Mouse (Mus musculus): ENCODE measurements around the gene Gba. TPM values are rescaled to one million over a fixed set of nuclear protein-coding genes. Genes with fewer than 3 reads are reported as not detected.

Gba gene
- polyA plus RNA-seq, 1 experiment from 2014 or later = 49.0 TPM

DNA sequence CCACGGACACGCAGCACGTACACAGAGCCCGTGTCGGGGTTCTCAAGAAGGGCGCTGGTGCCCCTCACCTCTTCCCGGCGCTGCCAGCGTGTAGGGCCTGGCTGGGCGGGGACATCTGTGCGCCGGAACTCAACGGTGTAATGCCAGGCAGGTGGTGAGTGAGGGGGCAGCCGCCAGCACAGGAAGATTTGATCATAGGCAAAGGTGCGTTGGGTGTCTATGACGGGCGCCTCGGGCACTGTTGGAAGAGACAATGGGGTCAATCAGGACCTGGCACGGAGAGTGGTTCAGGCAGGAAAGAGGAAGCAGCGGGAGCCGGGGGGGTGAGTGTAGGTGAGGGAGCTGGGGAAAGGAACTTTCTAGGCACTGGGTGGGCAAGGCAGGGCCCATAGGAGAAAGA lies 35.0 kb downstream of the Gba start:
- no peak overlapping the region for H3K27ac ChIP-seq (ENCODE audit: low read length)
- no peak overlapping the region for H3K4me3 ChIP-seq (ENCODE audit: low read depth, low read length)
- peaks cover 5% of the 10 kb centered on the region; the same call in 1 of the 2 replicates for H3K4me1 ChIP-seq (ENCODE audit: control insufficient read depth, insufficient read depth, low read length)
- H3K9ac ChIP-seq (ENCODE audit: low read depth, low read length) = no peak overlapping the region
- H3K9me3 ChIP-seq (replicated peaks; ENCODE audit: control insufficient read depth, low read length, poor library complexity, severe bottlenecking) = no peaks in the 10 kb centered on the region
- WGBS = 95% methylated on average over 21 of the region's 21 CpGs
- no peak for ATAC-seq
- H3K27me3 ChIP-seq (ENCODE audit: control insufficient read depth, insufficient read depth, low read depth, low read length) = no peaks in the 10 kb centered on the region
- no peak overlapping the region for H3K4me2 ChIP-seq (ENCODE audit: low read length)
- H3K36me3 ChIP-seq (ENCODE audit: control insufficient read depth, insufficient read depth, low read length) = peaks cover 78% of the 10 kb centered on the region

- no peak for ATAC-seq
- Histone ChIP-seq H3K9me3 (replicated peaks; ENCODE audit: control insufficient read depth, low read length, poor library complexity, severe bottlenecking) (no peaks in the 10 kb centered on the region), H3K4me2 (ENCODE audit: low read length) (no peak overlapping the region), H3K9ac (ENCODE audit: low read depth, low read length) (no peak overlapping the region), H3K4me1 (ENCODE audit: control insufficient read depth, insufficient read depth, low read length) (peaks cover 13% of the 10 kb centered on the region), H3K27ac (ENCODE audit: low read length) (no peak overlapping the region), H3K27me3 (ENCODE audit: control insufficient read depth, insufficient read depth, low read depth, low read length) (no peaks in the 10 kb centered on the region), H3K36me3 (ENCODE audit: control insufficient read depth, insufficient read depth, low read length) (peaks cover 72% of the 10 kb centered on the region), H3K4me3 (ENCODE audit: low read depth, low read length) (no peak overlapping the region)
- WGBS = 62% methylated on average over 8 of the region's 12 CpGs
These were observed 35.8 kb downstream of the Gba start for GRCm38 (mm10) chr3:89238494-89238893.

DNA sequence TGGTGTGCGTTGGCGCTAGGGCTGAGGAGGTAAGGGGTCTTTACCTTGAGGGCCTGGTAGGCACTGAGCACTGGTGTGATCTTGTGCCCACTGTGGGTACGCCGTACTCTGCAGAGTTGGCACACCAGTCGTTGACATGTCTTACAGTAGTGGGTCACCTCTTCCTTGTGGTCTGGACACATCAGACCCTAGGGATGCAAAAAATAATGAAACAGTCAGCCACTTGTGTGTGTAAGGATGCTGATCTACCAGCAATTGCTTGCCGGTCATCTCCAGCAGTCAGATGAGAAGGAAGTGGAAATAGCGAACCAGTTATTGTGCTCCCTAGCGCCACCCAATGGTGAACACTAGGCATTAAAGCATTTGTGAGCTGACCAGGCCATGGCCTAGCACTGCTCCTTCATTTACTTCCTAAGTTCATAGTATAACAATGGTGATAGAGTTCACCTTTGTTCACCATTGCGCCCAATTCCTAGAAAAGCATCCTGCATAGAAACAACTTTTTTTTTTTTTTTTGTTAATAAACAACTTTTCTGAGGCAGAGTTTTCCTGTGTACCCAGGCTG lies 39.7 kb downstream of the Gba start:
- ATAC-seq = no peak
- Histone ChIP-seq H3K36me3 (ENCODE audit: control insufficient read depth, insufficient read depth, low read length) (peaks cover 39% of the 10 kb centered on the region), H3K27me3 (ENCODE audit: control insufficient read depth, insufficient read depth, low read depth, low read length) (no peaks in the 10 kb centered on the region), H3K9me3 (replicated peaks; ENCODE audit: control insufficient read depth, low read length, poor library complexity, severe bottlenecking) (no peaks in the 10 kb centered on the region), H3K9ac (ENCODE audit: low read depth, low read length) (no peak overlapping the region), H3K4me3 (ENCODE audit: low read depth, low read length) (no peak overlapping the region), H3K4me2 (ENCODE audit: low read length) (no peak overlapping the region), H3K27ac (ENCODE audit: low read length) (no peak overlapping the region), H3K4me1 (ENCODE audit: control insufficient read depth, insufficient read depth, low read length) (peaks cover 29% of the 10 kb centered on the region)
- 72% methylated on average over 9 of the region's 9 CpGs for WGBS

DNA sequence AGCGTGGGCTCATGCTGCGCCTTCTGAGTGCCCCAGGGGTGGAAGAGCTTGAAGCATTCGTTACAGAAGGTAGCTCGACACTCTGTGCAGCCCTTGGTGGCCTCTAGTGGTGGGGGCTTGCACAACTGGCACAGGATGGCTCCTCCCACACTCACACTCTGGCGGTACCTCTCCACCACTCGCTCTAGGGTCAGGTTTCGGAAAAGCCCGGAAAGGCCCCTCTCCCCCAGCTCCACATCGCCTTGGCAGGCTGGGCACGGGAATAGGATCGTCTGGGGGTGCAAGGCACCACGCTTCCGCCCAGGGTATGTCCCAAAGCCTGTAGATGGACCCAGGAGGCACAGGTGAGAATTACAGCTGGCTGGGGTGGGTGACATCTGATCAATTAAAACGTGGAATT lies 40.9 kb downstream of the Gba start:
- no peak for ATAC-seq
- 0 out of 2 replicates have a peak overlapping the region, but pooled peaks have one; percentile 19 for H3K27ac ChIP-seq (ENCODE audit: low read length)
- H3K27me3 ChIP-seq (ENCODE audit: control insufficient read depth, insufficient read depth, low read depth, low read length) = no peaks in the 10 kb centered on the region
- no peaks in the 10 kb centered on the region for H3K9me3 ChIP-seq (replicated peaks; ENCODE audit: control insufficient read depth, low read length, poor library complexity, severe bottlenecking)
- H3K4me1 ChIP-seq (ENCODE audit: control insufficient read depth, insufficient read depth, low read length) = peaks cover 31% of the 10 kb centered on the region
- peak overlapping the region; percentile 86 for H3K4me2 ChIP-seq (ENCODE audit: low read length)
- H3K36me3 ChIP-seq (ENCODE audit: control insufficient read depth, insufficient read depth, low read length) = peaks cover 29% of the 10 kb centered on the region
- peak overlapping the region; percentile 86 for H3K9ac ChIP-seq (ENCODE audit: low read depth, low read length)
- WGBS = 10% methylated on average over 14 of the region's 14 CpGs
- peak overlapping the region; percentile 71 for H3K4me3 ChIP-seq (ENCODE audit: low read depth, low read length)

- peak overlapping the region; percentile 86 for H3K9ac ChIP-seq (ENCODE audit: low read depth, low read length)
- peaks cover 25% of the 10 kb centered on the region for H3K36me3 ChIP-seq (ENCODE audit: control insufficient read depth, insufficient read depth, low read length)
- no peaks in the 10 kb centered on the region for H3K27me3 ChIP-seq (ENCODE audit: control insufficient read depth, insufficient read depth, low read depth, low read length)
- H3K4me1 ChIP-seq (ENCODE audit: control insufficient read depth, insufficient read depth, low read length) = peaks cover 31% of the 10 kb centered on the region
- no peaks in the 10 kb centered on the region for H3K9me3 ChIP-seq (replicated peaks; ENCODE audit: control insufficient read depth, low read length, poor library complexity, severe bottlenecking)
- peak; percentile 27 for ATAC-seq
- peak overlapping the region; percentile 71 for H3K4me3 ChIP-seq (ENCODE audit: low read depth, low read length)
- peak overlapping the region; percentile 95 for H3K27ac ChIP-seq (ENCODE audit: low read length)
- peak overlapping the region; percentile 86 for H3K4me2 ChIP-seq (ENCODE audit: low read length)
- 11% methylated on average over 25 of the region's 25 CpGs for WGBS
These were observed 41.6 kb downstream of the Gba start for GRCm38 (mm10) chr3:89244158-89244981.

- Histone ChIP-seq H3K4me2 (ENCODE audit: low read length) (peak overlapping the region; percentile 86), H3K4me1 (ENCODE audit: control insufficient read depth, insufficient read depth, low read length) (peaks cover 31% of the 10 kb centered on the region), H3K9ac (ENCODE audit: low read depth, low read length) (peak overlapping the region; percentile 86), H3K27me3 (ENCODE audit: control insufficient read depth, insufficient read depth, low read depth, low read length) (no peaks in the 10 kb centered on the region), H3K4me3 (ENCODE audit: low read depth, low read length) (peak overlapping the region; percentile 71), H3K36me3 (ENCODE audit: control insufficient read depth, insufficient read depth, low read length) (peaks cover 19% of the 10 kb centered on the region), H3K9me3 (replicated peaks; ENCODE audit: control insufficient read depth, low read length, poor library complexity, severe bottlenecking) (no peaks in the 10 kb centered on the region), H3K27ac (ENCODE audit: low read length) (peak overlapping the region; percentile 95)
- peak; percentile 70 for ATAC-seq
- WGBS = 0% methylated on average over 12 of the region's 26 CpGs
These were observed 42.4 kb downstream of the Gba start for GRCm38 (mm10) chr3:89244982-89245687.

- Histone ChIP-seq H3K4me3 (ENCODE audit: low read depth, low read length) (peak within 1 kb of the TSS; percentile 71), H3K9ac (ENCODE audit: low read depth, low read length) (peak within 1 kb of the TSS; percentile 86), H3K4me1 (ENCODE audit: control insufficient read depth, insufficient read depth, low read length) (peaks cover 31% of the 10 kb centered on the region), H3K27ac (ENCODE audit: low read length) (peak within 1 kb of the TSS; percentile 95), H3K9me3 (replicated peaks; ENCODE audit: control insufficient read depth, low read length, poor library complexity, severe bottlenecking) (no peaks in the 10 kb centered on the region), H3K36me3 (ENCODE audit: control insufficient read depth, insufficient read depth, low read length) (peaks cover 15% of the 10 kb centered on the region), H3K4me2 (ENCODE audit: low read length) (peak within 1 kb of the TSS; percentile 86), H3K27me3 (ENCODE audit: control insufficient read depth, insufficient read depth, low read depth, low read length) (no peaks in the 10 kb centered on the region)
- peak; percentile 78 for ATAC-seq
- 1% methylated on average over 20 of the region's 20 CpGs for WGBS
These were observed 43.0 kb downstream of the Gba start, which contains the start of gene Krtcap2 for GRCm38 (mm10) chr3:89245688-89246171. Krtcap2 (plus strand) TSS chr3:89245966.

GRCm38 (mm10) chr3:89246261-89247100 lies 43.8 kb downstream of the Gba start, which contains the start of gene Trim46:
Trim46 (minus strand) TSS chr3:89246309.
- H3K27ac ChIP-seq (ENCODE audit: low read length) = peak within 1 kb of the TSS; percentile 95
- peaks cover 33% of the 10 kb centered on the region for H3K4me1 ChIP-seq (ENCODE audit: control insufficient read depth, insufficient read depth, low read length)
- peak; percentile 74 for ATAC-seq
- H3K27me3 ChIP-seq (ENCODE audit: control insufficient read depth, insufficient read depth, low read depth, low read length) = no peaks in the 10 kb centered on the region
- H3K9me3 ChIP-seq (replicated peaks; ENCODE audit: control insufficient read depth, low read length, poor library complexity, severe bottlenecking) = no peaks in the 10 kb centered on the region
- under 1% methylated on average over 42 of the region's 42 CpGs for WGBS
- peak within 1 kb of the TSS; percentile 86 for H3K4me2 ChIP-seq (ENCODE audit: low read length)
- peak within 1 kb of the TSS; percentile 86 for H3K9ac ChIP-seq (ENCODE audit: low read depth, low read length)
- H3K4me3 ChIP-seq (ENCODE audit: low read depth, low read length) = peak within 1 kb of the TSS; percentile 71
- H3K36me3 ChIP-seq (ENCODE audit: control insufficient read depth, insufficient read depth, low read length) = peaks cover 8% of the 10 kb centered on the region

Data from midbrain, embryonic 16.5 days (tissue).